Mouse (Mus musculus) adipocyte (in vitro differentiated cells): ENCODE measurements around the gene Arl8b.

Source experiments
- DNase-seq: peaks from one replicate; pipeline ENCODE4 v3.0.0-alpha.2; 2016; ENCODE audit warnings: low spot score

Gene Arl8b

DNA sequence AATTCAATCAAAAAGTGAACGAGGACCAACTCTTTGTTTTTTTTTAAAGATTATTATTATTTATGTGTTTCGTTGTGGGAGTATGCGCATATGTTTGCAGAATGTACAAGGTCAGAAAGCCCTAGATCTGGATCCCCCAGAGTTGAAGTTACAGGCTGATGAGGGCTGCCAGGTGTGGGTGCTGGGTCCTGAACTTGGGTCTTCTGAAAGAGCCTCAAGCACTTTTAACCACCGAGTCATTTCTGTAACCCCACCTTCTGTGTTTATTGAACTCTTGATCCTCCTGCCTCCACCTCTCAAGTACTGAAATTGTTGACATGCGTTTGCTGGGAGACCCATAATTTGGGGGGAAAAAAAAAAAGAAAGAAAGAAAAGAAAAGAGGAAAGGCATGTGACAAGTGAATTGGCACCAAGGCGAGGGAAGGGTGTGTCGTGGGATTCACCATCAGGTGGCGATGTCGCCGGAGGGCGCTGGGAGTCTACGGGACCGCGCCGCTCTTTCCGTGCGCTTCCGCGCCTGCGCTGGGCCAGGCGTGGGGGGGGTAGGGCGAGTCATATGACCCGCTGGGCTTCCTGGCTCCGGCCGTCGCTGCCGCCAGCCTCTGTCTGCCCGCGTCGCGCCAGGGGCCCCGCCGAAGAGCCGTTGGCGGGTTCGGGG is at the start of gene Arl8b:
Gene Arl8b (plus strand): TSS at position 574 of the 658 bp plus-strand sequence.
- DNase-seq = peak; percentile 98

DNA sequence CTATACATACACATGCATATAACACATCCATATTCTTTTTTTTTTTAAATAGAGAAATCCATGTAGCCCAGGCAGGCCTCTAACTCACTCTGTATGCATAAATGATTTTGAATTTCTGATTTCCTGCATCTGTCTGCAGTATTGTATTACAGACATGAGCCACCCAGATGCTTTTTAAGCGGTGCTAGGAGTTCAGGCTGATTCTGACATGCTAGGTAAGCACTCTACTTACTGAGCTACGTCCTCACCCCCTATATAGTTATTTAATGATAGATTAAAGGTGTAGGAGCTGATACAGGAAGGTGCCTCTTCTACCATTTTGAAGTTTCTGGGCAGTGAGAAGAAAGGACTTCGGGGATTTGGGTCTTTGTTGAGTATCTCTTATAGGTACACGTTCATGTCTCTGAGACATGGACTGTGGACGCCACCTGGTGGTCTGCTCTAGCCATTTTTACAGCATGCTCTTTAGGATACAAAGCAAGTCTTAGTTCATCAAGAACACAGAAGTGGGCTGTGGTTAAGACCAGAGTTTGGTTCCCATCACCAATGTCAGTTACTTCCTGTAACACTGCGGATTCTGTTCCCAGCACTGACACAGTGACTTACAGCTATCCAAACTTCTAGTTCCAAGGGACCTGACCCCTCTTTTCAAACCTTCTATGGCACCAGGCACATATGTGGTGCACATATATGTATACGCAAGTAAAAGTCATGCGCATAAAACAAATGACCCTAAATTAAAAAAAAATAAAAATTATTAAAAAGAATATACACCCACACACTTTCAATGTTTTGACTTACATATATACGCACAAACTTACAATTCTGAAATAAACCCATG is 46.8 kb upstream of the Arl8b start:
- peak; percentile 87 for DNase-seq

DNA sequence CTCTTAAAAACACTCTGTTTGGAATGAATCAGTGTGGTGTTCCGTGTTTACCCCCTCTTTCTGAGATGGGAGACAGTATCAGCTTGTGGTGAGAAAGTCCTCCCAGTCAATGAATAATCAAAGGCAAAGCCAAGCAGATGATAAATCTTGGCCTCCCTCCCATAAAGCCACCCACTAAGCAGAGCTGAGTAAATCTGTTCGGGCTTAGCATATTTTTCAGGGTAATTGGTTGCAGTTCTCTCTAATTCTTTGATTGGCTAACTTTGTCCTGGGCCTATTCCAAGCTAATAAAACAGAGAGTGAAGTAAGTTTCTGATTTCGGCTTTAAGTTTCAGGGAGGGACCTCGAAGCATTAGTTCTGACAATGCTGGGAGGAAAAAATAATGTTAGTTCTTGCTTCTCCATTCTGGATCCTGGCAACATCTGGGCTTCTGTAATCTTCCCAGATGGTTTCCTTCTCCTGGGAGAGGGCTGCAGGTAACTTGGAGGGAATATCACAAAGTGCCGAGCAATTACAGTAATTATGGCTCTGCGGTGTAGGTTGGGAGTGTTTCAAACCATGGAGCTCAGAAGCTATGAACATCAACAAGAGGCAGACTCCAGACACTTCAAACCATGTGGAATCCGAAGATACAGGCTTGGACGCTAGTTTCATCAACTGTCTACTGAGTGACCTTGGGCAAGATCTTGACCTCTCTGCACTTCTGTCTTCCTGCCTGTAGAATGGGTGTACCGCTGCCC is 44.3 kb upstream of the Arl8b start:
- DNase-seq = peak; percentile 28

DNA sequence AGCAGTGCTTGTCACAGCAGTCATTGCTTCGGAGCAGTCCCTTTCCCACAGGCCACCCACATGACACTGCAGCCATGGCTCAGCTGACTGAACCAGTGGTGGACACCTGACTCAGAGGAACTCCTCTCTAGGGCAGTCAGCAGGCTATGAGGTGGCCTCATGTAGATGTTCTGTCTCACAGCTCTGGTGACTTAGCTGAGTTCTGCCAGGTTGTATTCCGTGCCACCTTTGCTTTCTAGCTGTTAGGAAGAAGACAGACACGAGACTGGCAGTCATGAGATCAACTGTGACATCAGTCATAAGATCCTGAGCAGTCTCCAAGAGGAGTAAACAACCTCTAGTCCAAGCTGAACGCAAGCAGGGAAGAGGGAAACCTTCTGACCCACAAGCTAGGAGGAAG is 42.3 kb upstream of the Arl8b start:
- peak; percentile 44 for DNase-seq

DNA sequence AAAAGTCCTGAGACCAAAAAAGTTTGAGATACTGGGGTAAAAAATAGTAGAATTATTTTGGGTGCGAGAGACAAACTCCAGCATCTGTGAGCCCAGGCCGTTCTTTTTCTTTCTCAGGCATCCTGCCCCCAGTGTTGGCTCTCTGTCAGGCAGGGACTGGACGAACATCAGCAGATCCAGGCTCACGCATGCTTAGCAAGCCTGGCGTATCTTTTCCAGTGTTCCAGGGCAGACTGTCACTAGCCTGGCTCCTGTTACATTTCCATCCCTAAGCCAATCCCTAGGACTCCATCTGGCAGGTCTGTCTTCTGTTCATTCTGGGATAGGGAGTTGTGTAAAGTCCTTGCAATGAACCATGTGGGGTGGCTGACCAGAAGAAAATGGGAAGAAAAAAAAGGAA is 39.2 kb upstream of the Arl8b start:
- no peak for DNase-seq

DNA sequence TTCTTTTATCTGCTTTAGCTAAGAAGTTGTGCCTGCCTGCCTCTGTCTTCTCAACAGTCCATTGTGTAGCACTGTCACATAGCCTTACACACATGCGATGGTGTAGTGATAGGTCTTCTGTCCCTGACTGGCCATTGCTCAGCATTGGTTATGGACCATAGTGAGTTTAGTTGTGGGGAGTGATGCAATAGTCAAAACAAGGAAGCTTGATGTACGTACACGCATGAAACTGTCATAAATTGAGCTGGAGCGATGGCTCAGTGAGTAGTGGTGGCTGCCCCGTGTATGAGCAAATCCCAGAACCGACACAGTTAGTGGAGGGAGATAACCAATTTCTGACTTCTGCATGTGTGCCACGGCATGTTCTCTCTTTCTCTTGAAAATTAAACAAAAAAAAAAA is 31.6 kb upstream of the Arl8b start:
- DNase-seq = no peak

DNA sequence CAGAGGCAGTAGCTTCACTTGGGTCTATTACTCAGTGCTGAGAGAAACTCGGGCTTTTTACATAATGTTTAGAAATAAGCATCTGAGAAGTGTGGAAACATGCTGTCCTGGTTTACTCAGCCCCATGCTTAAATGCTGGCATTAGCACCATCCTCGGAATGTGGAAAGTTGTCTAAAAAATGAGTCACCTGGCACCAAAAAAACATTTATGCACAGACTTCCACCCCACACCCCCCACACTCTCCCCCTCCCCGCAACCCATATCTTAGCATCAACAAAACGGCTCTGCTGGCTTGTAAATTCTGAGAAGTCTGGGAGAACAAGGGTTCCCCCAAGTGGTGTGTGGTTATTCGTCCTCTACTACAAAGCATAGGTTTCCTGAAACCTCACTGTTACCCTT is 30.5 kb upstream of the Arl8b start:
- DNase-seq = no peak

DNA sequence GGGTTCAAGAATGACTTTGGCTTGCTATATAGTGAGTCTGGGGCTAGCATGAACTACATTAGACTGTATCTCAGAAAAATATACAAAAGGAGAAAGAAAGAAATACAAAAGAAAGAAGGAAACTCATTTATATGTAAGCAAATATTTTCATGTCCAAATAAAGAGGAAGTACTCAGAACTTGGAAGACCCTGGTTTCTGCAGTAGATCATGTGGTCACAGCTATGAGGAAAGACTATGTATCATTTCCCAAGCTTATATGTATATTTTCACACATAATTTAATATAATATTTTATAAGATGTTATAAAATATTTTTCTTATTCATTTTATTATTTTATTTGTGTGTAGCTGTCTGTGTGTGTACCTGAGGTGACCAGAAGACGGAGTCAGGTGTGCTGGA is 29.4 kb upstream of the Arl8b start:
- no peak for DNase-seq

DNA sequence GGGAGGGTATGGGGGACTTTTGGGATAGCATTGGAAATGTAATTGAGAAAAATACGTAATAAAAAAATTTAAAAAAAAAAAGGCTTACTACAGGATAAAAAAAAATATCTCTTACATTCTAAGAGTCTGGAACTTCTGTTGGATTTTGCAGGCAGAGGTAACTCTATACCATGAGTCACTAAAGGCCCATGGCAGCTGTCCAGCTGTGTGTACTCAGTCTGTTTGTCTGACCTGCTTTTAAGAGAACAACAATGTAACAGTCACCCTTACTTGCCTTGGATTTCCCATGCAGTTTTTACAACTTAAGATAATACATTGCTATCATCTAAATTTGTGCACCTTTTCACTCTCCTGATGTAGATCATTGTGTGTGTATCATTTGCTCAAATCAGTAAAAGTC is 28.5 kb upstream of the Arl8b start:
- peak; percentile 31 for DNase-seq

DNA sequence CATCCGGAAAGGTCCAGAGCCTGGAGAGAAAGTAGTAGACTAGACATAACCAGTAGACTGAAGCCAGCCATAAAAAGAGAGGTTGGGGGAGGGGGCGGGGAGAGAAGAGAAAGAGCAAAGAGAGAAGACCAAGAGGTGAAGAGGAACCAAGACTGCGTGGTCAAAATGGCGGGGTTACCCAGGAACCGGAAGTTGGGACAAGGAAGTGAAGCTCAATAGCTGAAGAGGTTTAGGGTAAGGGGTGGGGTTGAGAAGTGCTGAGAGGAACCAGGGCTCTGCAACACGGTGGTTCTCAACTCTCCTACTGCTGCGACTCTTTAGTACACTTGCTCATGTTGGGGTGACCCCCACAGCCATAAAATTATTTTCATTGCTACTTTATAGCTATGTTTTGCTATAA is 27.0 kb upstream of the Arl8b start:
- no peak for DNase-seq

DNA sequence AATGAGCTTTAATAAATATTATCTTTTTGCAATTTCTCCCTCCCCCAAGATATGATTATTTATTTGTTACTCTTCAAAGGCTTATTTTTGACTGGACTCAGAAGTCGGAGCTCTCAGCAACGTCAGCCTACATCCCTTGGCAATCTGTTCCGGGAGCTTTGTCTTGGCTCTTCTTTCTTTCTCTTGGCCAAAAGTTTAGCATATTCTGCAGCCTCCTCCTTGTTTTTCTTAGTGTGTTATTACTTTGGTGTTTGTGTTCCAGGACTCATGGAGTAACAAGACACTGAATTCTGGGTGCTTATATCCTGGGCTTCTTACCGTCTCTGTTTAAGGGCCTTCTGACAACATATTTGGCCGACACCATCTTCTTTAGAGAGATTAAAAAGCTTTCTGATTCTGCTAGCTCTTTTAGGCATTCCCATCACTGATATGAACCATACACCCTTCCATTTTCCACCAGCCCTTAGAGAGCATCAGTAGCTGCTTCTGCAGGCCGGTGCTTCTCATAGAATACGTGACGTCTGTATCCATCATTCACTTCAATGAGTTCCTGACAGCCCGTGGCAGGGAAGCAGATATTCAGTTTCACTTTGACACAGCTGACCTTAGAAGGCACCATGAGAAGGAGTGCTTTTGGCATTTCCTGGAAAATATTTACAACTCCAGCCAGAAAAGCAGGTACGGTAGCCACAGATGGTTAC is 23.8 kb upstream of the Arl8b start:
- no peak for DNase-seq

DNA sequence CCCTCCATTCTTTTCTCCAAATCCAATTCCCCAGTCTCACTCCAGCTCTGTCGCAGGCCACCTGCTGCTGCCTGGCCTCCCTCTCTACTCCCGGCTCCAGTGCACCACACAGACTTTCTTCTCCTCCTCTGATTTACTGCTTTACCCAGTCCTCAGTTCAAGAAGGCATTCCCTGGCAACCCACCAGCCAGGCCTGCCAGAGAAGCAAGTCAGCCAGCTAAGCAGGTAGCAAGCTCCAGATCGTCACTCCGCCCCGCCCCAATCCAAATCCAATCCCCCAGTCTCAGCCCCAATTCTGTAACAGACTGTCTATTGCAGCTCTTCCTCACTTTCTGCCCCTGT is 23.2 kb upstream of the Arl8b start:
- no peak for DNase-seq

DNA sequence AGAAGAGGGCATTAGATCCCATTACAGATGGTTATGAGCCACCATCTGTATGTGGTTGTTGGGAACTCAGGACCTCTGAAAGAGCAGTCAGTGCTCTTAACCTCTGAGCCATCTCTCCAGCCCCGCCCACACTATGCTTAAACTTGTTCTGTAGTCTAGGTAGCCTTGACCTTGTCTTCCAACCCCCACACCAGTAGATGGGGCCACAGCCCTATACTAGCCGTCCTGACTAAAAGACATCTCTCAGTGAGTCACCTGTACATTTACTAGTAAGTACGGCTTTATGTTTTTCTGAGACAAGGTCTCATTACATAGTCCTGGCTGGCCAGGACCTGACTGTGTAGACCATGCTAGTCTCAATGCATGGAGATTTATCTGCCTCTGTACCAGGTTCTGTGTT is 12.0 kb upstream of the Arl8b start:
- DNase-seq = no peak

DNA sequence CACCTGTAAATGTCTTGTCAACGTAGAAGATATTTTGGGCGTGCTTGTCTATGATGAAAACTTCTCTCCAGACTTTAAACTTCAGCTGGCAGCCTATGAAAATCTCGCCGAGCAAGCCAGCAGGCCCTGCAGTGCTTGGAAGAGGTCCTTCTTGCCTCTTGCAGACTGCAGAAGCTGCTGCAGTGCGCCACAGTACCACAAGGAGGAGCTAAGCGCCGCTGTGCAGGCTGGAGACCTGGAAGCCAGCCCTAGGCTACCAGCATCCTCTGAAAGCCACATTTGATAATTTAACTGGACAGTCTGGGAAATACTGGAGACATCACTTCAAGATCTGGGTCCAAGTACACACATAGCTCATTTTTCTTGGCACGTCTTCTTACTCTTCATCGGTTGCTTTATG is 10.0 kb upstream of the Arl8b start:
- DNase-seq = peak; percentile 88

DNA sequence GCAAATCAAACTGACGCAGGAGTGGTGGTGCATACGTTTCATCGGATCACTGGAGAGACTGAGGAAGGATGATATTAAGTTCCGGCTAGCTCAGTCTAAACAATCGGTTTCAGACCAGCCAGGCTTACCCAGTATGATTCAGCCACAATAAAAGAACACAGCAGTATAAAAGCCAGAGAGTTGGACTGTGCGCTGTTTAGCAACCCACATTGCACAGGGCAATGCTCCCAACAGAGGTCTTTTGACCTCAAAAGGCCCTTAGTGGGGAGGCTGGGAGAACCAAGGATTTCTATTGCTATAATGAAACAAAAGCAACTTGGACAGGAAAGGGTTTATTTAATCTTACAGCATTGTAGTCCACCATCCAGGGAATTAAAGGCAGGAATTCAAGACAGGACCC is 9.4 kb upstream of the Arl8b start:
- DNase-seq = no peak

DNA sequence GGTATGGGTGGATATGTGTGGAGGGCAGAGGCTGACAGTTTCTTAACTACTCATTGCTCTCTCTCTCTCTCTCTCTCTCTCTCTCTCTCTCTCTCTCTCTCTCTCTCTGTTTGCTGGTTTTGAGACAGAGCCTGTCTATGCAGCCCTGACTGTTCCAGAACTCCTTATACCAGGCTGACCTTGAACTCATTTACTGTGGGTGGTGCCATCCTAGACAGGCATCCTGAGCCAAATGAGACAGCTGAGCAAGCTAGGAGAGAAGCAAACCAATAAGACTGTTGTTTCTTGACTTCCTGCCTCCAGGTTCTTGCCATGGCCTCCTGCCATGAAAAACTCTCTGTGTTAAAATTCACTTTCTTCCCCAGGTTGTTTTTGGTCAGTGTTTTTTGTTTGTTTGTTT is 6.6 kb upstream of the Arl8b start:
- no peak for DNase-seq

DNA sequence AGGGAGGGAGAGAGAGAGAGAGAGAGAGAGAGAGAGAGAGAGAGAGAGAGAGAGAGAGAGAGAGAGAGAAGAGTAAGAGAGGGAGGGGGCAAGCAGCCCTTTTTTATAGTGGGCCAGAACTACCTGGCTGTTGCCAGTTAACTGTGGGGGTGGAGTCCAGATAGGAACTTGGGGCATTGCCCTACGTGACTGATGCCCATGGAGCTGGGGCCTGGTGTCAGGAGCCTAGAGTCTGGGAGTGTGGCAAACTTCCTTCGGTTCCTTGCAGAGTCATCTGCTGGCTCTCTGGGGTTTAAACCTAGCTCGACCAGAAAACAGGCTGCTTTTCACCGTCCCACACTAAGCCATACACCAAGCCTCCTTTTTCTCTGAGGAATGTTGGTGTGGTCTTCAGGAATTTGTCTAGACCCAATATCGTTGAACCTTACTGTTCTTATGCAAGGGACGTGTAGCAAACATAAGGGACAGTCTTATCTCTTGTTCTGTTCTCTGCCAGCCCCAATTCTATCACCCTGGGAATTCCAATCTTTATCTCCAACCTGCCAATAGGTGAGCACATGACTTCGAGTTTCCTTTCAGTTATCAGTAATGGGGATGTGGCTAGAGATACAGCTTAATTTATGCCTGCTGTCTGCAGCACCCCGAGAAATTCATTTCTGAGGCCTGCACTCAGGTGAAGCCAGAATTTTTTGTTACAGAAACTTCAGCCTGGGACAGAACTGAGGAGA is 5.2 kb upstream of the Arl8b start:
- no peak for DNase-seq

DNA sequence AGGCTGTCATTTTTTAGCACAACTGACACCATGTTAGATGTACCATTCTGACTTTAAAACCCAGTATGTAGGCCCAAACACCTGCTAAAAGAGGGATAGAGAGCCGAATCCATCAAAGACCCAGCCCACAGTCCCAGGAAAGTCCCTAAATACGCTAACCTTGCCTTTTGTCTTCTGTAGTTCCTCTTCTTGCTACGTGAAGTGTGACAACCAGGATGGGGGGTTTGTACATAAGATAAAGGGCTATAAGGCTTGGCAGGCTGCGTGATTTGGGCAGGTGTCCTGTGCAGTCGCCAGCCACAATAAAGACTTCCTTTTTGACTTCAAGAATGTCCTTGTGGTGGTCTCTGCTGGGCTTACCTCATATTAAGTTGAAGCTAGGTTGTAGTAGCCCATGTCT is 4.5 kb upstream of the Arl8b start:
- DNase-seq = no peak

DNA sequence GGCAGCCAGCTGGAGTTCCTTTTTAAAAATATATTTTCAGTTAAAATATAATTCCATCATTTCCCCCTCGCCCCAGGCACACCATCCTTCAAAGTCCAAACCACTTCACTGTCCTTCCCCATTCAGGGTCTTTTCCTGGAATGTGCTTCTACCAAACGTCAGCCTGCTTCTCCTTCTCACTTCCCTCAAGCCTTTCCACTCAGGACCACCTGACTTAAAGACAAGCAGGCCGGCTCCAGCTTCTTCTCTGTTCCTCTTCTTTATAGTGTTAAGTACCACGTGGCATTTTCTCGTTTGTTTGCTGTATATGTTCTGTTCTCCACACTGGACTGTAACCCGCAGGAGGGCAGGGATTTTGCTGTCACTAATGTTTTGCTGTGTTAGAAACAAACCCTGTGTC is 1.0 kb upstream of the Arl8b start:
- DNase-seq = no peak

DNA sequence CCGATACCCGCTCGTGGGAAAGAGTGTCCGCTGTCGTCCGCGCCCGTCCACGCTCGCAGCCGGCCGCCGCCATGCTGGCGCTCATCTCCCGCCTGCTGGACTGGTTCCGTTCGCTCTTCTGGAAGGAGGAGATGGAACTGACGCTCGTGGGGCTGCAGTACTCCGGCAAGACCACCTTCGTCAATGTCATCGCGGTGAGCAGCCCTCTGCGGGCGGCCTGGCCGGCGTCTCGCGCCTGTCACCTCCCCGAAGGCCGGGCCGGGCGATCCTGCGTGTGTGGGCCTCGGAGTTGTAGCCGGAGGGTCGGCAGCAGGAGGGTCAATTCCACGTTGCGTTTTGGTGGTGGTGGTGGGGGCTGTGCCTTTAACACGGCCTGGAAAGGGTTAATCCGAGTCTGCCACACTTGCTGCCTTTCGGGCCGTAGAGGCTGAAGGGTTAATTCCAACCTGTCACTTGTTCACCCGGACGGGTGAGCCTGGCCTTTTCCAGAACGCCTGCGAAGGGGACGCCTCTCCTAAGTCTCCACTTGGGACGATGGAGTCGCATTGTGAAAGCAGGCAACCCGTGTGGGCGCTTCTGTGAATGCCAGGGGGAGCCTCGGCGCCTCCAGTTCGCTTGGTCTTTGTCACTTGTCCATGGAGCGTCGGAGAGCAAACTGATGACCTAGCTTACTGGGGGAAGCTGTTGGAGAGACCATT is 434 bp downstream of the Arl8b start:
- peak; percentile 67 for DNase-seq

DNA sequence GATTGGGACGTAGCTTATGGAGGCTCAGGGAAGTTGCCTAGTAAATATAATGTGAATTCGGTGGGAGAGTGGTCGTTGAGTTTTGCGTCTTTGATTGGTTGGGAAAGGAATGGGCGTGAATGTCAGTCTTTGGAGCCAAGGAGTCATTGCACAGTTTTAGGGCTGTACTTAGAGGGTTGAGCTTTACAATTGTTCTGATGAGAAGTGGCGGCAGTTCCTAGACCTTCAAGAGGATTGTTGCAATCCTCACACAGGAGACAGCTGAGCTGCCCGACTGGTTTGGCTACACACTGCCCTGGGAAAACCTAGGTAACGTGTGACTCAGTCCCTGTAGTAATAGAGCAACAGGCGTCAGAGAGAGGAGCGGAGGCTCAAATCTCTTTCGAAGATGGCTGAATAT is 1.2 kb downstream of the Arl8b start:
- DNase-seq = peak; percentile 50
